Mouse (Mus musculus) MEL (cell line): Measurements from ENCODE around the gene Anapc11. TPM values are rescaled to one million over a fixed set of nuclear protein-coding genes. Genes with fewer than 3 reads are reported as not detected.

Experiments used
- DNase-seq: peaks from one replicate; pipeline ENCODE4 v3.0.0; 2011; ENCODE audit warnings: low read depth, low spot score
- H3K27ac ChIP-seq: 2 replicates; pipeline ENCODE4 v1.5.1; 2012; ENCODE audit warnings: low read depth, mild to moderate bottlenecking, control low read depth, low read length, moderate library complexity; ENCODE audit not compliant: control insufficient read depth
- H3K27me3 ChIP-seq, 2 experiments: fragments of 150-350 bp in 1 of 2; sonication (generic) in 1 of 2; 2 replicates each; pipeline ENCODE4 v1.6.1; 2012; ENCODE audit warnings: low read length in 2 of 2, mild to moderate bottlenecking in 2 of 2, improper control_type of control experiment in 1 of 2, moderate library complexity in 1 of 2; ENCODE audit not compliant: insufficient read depth in 2 of 2, control insufficient read depth in 1 of 2
- H3K36me3 ChIP-seq, 2 experiments: 2 replicates each; pipeline ENCODE4 v1.6.1; 2012 to 2014; ENCODE audit warnings: low read length in 2 of 2, improper control_type of control experiment in 1 of 2, inconsistent platforms in 1 of 2, mild to moderate bottlenecking in 1 of 2; ENCODE audit not compliant: insufficient read depth in 2 of 2, control insufficient read depth in 1 of 2
- H3K4me1 ChIP-seq, 2 experiments: fragments of 150-350 bp in 1 of 2; sonication (generic) in 1 of 2; 2 replicates each; pipeline ENCODE4 v1.6.1; 2012; ENCODE audit warnings: low read length in 2 of 2, improper control_type of control experiment in 1 of 2, mild to moderate bottlenecking in 1 of 2; ENCODE audit not compliant: insufficient read depth in 2 of 2, control insufficient read depth in 1 of 2
- H3K4me3 ChIP-seq, 2 experiments: fragments of 150-350 bp in 1 of 2; sonication (generic) in 1 of 2; 2 replicates each; pipeline ENCODE4 v1.5.1; 2012; ENCODE audit warnings: low read depth in 2 of 2, low read length in 2 of 2, mild to moderate bottlenecking in 2 of 2, moderate library complexity in 2 of 2, control low read depth in 1 of 2, improper control_type of control experiment in 1 of 2; ENCODE audit not compliant: control insufficient read depth in 1 of 2, insufficient read depth in 1 of 2
- H3K79me2 ChIP-seq: 2 replicates; pipeline ENCODE4 v1.6.1; 2012; ENCODE audit warnings: mild to moderate bottlenecking, low read length, moderate library complexity; ENCODE audit not compliant: control insufficient read depth, poor library complexity, insufficient read depth
- H3K9ac ChIP-seq: 2 replicates; pipeline ENCODE4 v1.6.1; 2012; ENCODE audit warnings: low read depth, mild to moderate bottlenecking, control low read depth, low read length, moderate library complexity; ENCODE audit not compliant: control insufficient read depth, poor library complexity, severe bottlenecking
- H3K9me3 ChIP-seq: fragments of 150-350 bp; sonication (generic); replicated peaks from 2 replicates; pipeline ENCODE4 v1.6.1; 2012; ENCODE audit warnings: mild to moderate bottlenecking, low read length, improper control_type of control experiment, moderate library complexity; ENCODE audit not compliant: insufficient read depth
- BHLHE40 ChIP-seq: IDR thresholded peaks from 2 replicates; pipeline ENCODE4 v1.6.1; 2012; ENCODE audit warnings: low read depth, mild to moderate bottlenecking, inconsistent platforms, low read length, improper control_type of control experiment, borderline replicate concordance
- CHD1 ChIP-seq: IDR thresholded peaks from 2 replicates; pipeline ENCODE4 v1.6.1; 2012; ENCODE audit warnings: low read depth, mild to moderate bottlenecking, inconsistent platforms, low read length, improper control_type of control experiment
- CHD2 ChIP-seq: IDR thresholded peaks from 2 replicates; pipeline ENCODE4 v1.6.1; 2011; ENCODE audit warnings: low read length, improper control_type of control experiment
- CTCF ChIP-seq, 3 experiments: IDR thresholded peaks in 2 of 3; conservative IDR thresholded peaks in 1 of 3; 2 replicates each; pipeline ENCODE4 v1.5.1; 2011 to 2012; ENCODE audit warnings: low read length in 3 of 3, low read depth in 2 of 3, mild to moderate bottlenecking in 2 of 3, improper control_type of control experiment in 1 of 3, inconsistent platforms in 1 of 3, mixed read lengths in 1 of 3, moderate library complexity in 1 of 3; ENCODE audit not compliant: control insufficient read depth in 1 of 3, insufficient read depth in 1 of 3, poor library complexity in 1 of 3, severe bottlenecking in 1 of 3
- E2F4 ChIP-seq: IDR thresholded peaks from 2 replicates; pipeline ENCODE4 v1.6.1; 2011; ENCODE audit warnings: low read depth, low read length, improper control_type of control experiment, borderline replicate concordance
- ELF1 ChIP-seq: IDR thresholded peaks from 2 replicates; pipeline ENCODE4 v1.6.1; 2014; ENCODE audit warnings: low read depth, mild to moderate bottlenecking, inconsistent platforms, low read length, improper control_type of control experiment, moderate library complexity
- EP300 ChIP-seq, 2 experiments: IDR thresholded peaks; 2 replicates each; pipeline ENCODE4 v1.6.1; 2011; ENCODE audit warnings: improper control_type of control experiment in 2 of 2, low read length in 2 of 2, low read depth in 1 of 2, mild to moderate bottlenecking in 1 of 2
- ETS1 ChIP-seq: IDR thresholded peaks from 2 replicates; pipeline ENCODE4 v1.6.1; 2012; ENCODE audit warnings: low read depth, mild to moderate bottlenecking, inconsistent platforms, low read length, improper control_type of control experiment, moderate library complexity
- GABPA ChIP-seq: IDR thresholded peaks from 2 replicates; pipeline ENCODE4 v1.6.1; 2012; ENCODE audit warnings: low read depth, mild to moderate bottlenecking, inconsistent platforms, low read length, improper control_type of control experiment, moderate library complexity
- GATA1 ChIP-seq: IDR thresholded peaks from 2 replicates; pipeline ENCODE4 v1.6.1; 2011; ENCODE audit warnings: low read depth, low read length, improper control_type of control experiment
- HCFC1 ChIP-seq: IDR thresholded peaks from 2 replicates; pipeline ENCODE4 v1.6.1; 2012; ENCODE audit warnings: low read depth, mild to moderate bottlenecking, inconsistent platforms, low read length, improper control_type of control experiment, moderate library complexity
- JUND ChIP-seq: IDR thresholded peaks from 2 replicates; pipeline ENCODE4 v1.6.1; 2011; ENCODE audit warnings: low read depth, mild to moderate bottlenecking, improper control_type of control experiment, low read length
- KAT2A ChIP-seq: conservative IDR thresholded peaks from 2 replicates; pipeline ENCODE4 v1.6.1; 2012; ENCODE audit warnings: low read depth, low read length, improper control_type of control experiment, inconsistent platforms
- MAFK ChIP-seq: IDR thresholded peaks from 2 replicates; pipeline ENCODE4 v1.6.1; 2011; ENCODE audit warnings: low read depth, mild to moderate bottlenecking, low read length, improper control_type of control experiment, borderline replicate concordance
- MAX ChIP-seq: IDR thresholded peaks from 2 replicates; pipeline ENCODE4 v1.6.1; 2011; ENCODE audit warnings: low read length, improper control_type of control experiment
- MAZ ChIP-seq: IDR thresholded peaks from 2 replicates; pipeline ENCODE4 v1.6.1; 2012; ENCODE audit warnings: low read depth, mild to moderate bottlenecking, inconsistent platforms, low read length, improper control_type of control experiment
- MEF2A ChIP-seq: IDR thresholded peaks from 2 replicates; pipeline ENCODE4 v1.6.1; 2014; ENCODE audit warnings: low read depth, mild to moderate bottlenecking, inconsistent platforms, low read length, improper control_type of control experiment; ENCODE audit not compliant: poor library complexity, insufficient replicate concordance, severe bottlenecking; ENCODE audit errors: extremely low read depth
- MXI1 ChIP-seq: IDR thresholded peaks from 2 replicates; pipeline ENCODE4 v1.6.1; 2011; ENCODE audit warnings: mild to moderate bottlenecking, low read depth, low read length, improper control_type of control experiment
- MYC ChIP-seq: IDR thresholded peaks from 2 replicates; pipeline ENCODE4 v1.6.1; 2011; ENCODE audit warnings: low read depth, mild to moderate bottlenecking, low read length, improper control_type of control experiment, moderate library complexity
- NELFE ChIP-seq: IDR thresholded peaks from 2 replicates; pipeline ENCODE4 v1.6.1; 2011; ENCODE audit warnings: low read depth, low read length, improper control_type of control experiment
- NRF1 ChIP-seq: IDR thresholded peaks from 2 replicates; pipeline ENCODE4 v1.6.1; 2014; ENCODE audit warnings: low read depth, mild to moderate bottlenecking, inconsistent platforms, low read length, improper control_type of control experiment, moderate library complexity; ENCODE audit not compliant: poor library complexity, insufficient read depth, severe bottlenecking
- POLR2AphosphoS5 ChIP-seq: IDR thresholded peaks from 2 replicates; pipeline ENCODE4 v1.6.1; 2012; ENCODE audit warnings: low read depth, borderline replicate concordance, mild to moderate bottlenecking, inconsistent platforms, low read length, moderate library complexity, mixed read lengths
- RCOR1 ChIP-seq: IDR thresholded peaks from 2 replicates; pipeline ENCODE4 v1.6.1; 2012; ENCODE audit warnings: low read depth, mild to moderate bottlenecking, inconsistent platforms, low read length, improper control_type of control experiment
- SIN3A ChIP-seq: IDR thresholded peaks from 2 replicates; pipeline ENCODE4 v1.6.1; 2012; ENCODE audit warnings: low read length, improper control_type of control experiment, inconsistent platforms
- TAL1 ChIP-seq: IDR thresholded peaks from 2 replicates; pipeline ENCODE4 v1.6.1; 2012; ENCODE audit warnings: mild to moderate bottlenecking, inconsistent platforms, low read length, moderate library complexity, mixed read lengths
- TBP ChIP-seq: IDR thresholded peaks from 2 replicates; pipeline ENCODE4 v1.8.0; 2011; ENCODE audit warnings: low read depth, low read length, improper control_type of control experiment
- TCF12 ChIP-seq: IDR thresholded peaks from 2 replicates; pipeline ENCODE4 v1.6.1; 2014; ENCODE audit warnings: low read depth, mild to moderate bottlenecking, inconsistent platforms, low read length, improper control_type of control experiment, moderate library complexity
- UBTF ChIP-seq: IDR thresholded peaks from 2 replicates; pipeline ENCODE4 v1.6.1; 2012; ENCODE audit warnings: low read depth, mild to moderate bottlenecking, inconsistent platforms, low read length, improper control_type of control experiment, moderate library complexity, borderline replicate concordance; ENCODE audit not compliant: insufficient read depth
- USF2 ChIP-seq, 2 experiments: IDR thresholded peaks; 2 replicates each; pipeline ENCODE4 v1.6.1; 2011 to 2012; ENCODE audit warnings: improper control_type of control experiment in 2 of 2, low read length in 2 of 2, borderline replicate concordance in 1 of 2, inconsistent platforms in 1 of 2, low read depth in 1 of 2, mild to moderate bottlenecking in 1 of 2; ENCODE audit not compliant: insufficient read depth in 1 of 2
- ZC3H11A ChIP-seq: IDR thresholded peaks from 2 replicates; pipeline ENCODE4 v1.6.1; 2012; ENCODE audit warnings: low read depth, mild to moderate bottlenecking, inconsistent platforms, low read length, improper control_type of control experiment
- ZKSCAN1 ChIP-seq: IDR thresholded peaks from 2 replicates; pipeline ENCODE4 v1.6.1; 2012; ENCODE audit warnings: low read depth, mild to moderate bottlenecking, inconsistent platforms, low read length, improper control_type of control experiment, moderate library complexity
- polyA plus RNA-seq, 2 experiments: library from polyadenylated mRNA; stranded (reverse) in 1 of 2; unstranded in 1 of 2; fragments of >175 nt in 1 of 2; fragments of >200 nt in 1 of 2; gene quantifications; 2 replicates each; pipeline versions ENCODE4 v1.2.1 to v1.2.4; 2012; ENCODE audit warnings: low replicate concordance in 2 of 2, low read depth in 1 of 2; ENCODE audit not compliant: insufficient read length in 2 of 2, insufficient read depth in 1 of 2, missing spikeins in 1 of 2
- total RNA-seq: library from RNA; depleted of rRNA; stranded (reverse); fragments of 300-350 nt; gene quantifications from 2 replicates; pipeline ENCODE4 v1.2.3, GENCODE M21; 2012

Anapc11 gene
- total and polyA plus RNA-seq, 3 experiments, result 120 to 130 TPM; not detected in 1

- TF ChIP-seq MEF2A, result peak; percentile 17; the same call in 1 of the 2 replicates
- TF ChIP-seq USF2 (IDR thresholded peaks at IDR 0.05; ENCODE audit: borderline replicate concordance in 1 of 2, insufficient read depth in 1 of 2, low read depth in 1 of 2, low read length in 2 of 2), result no peak
- peak; percentile 89 for TF ChIP-seq SIN3A
Measured at GRCm38 (mm10) chr11:120572752-120573584, 25.3 kb upstream of the Anapc11 start, which contains the start of gene P4hb (continued).

- no peak for DNase-seq
- Histone ChIP-seq H3K79me2 (peaks cover 38% of the 10 kb centered on the region), H3K9ac (peak overlapping the region; percentile 92), H3K36me3 (peaks cover 5 to 28% of the 10 kb centered on the region in 2 experiments), H3K9me3 (no peaks in the 10 kb centered on the region), H3K4me1 (peaks cover 5 to 16% of the 10 kb centered on the region in 2 experiments), H3K4me3 (peak overlapping the region; percentile 79 to 88), H3K27me3 (no peaks in the 10 kb centered on the region), H3K27ac (peak overlapping the region; percentile 84)
- no peak for TF ChIP-seq TAL1
- no peak; a peak in 1 of 4 replicates for TF ChIP-seq EP300 (IDR thresholded peaks at IDR 0.05; ENCODE audit: low read depth in 1 of 2, low read length in 2 of 2)
- no peak for TF ChIP-seq POLR2AphosphoS5
- TF ChIP-seq CHD1, result peak; percentile 91; the same call in 1 of the 2 replicates
- no peak; the same call in 1 of the 2 replicates for TF ChIP-seq MAZ
- no peak for TF ChIP-seq UBTF
- TF ChIP-seq ZC3H11A, result no peak
- no peak for TF ChIP-seq RCOR1
- no peak for TF ChIP-seq E2F4
- no peak for TF ChIP-seq GABPA
- no peak for TF ChIP-seq NRF1
- TF ChIP-seq ETS1, result 0 out of 2 replicates have a peak, but pooled peaks have one; percentile 14
- no peak for TF ChIP-seq ZKSCAN1
- TF ChIP-seq ELF1, result no peak
- TF ChIP-seq JUND, result no peak
- no peak for TF ChIP-seq NELFE
- TF ChIP-seq TBP, result no peak; the same call in 1 of the 2 replicates
- TF ChIP-seq CTCF (IDR thresholded peaks at IDR 0.05 in 2 of 3, conservative IDR thresholded peaks at IDR 0.05 in 1 of 3; ENCODE audit: control insufficient read depth in 1 of 3, insufficient read depth in 1 of 3, low read depth in 2 of 3, low read length in 3 of 3, poor library complexity in 1 of 3, severe bottlenecking in 1 of 3), result no peak
- TF ChIP-seq TCF12, result no peak
- no peak for TF ChIP-seq CHD2
- no peak for TF ChIP-seq MAFK
- no peak; the same call in 1 of the 2 replicates for TF ChIP-seq HCFC1
- TF ChIP-seq MAX, result no peak; the same call in 1 of the 2 replicates
- no peak; the same call in 1 of the 2 replicates for TF ChIP-seq KAT2A
- no peak for TF ChIP-seq MEF2A
- TF ChIP-seq MXI1, result peak; percentile 48
- TF ChIP-seq BHLHE40, result no peak
- no peak; the same call in 1 of the 2 replicates for TF ChIP-seq MYC
- TF ChIP-seq GATA1, result no peak
Measured at GRCm38 (mm10) chr11:120573585-120574277, 24.5 kb upstream of the Anapc11 start.
